Mouse (Mus musculus): Measurements from ENCODE around the gene Zmynd8.
"Not testable (repeated sequence)": the region's sequence is repeated elsewhere in the genome, so short reads cannot be mapped to it uniquely, and the experiment has no call there.

Zmynd8 gene

DNA sequence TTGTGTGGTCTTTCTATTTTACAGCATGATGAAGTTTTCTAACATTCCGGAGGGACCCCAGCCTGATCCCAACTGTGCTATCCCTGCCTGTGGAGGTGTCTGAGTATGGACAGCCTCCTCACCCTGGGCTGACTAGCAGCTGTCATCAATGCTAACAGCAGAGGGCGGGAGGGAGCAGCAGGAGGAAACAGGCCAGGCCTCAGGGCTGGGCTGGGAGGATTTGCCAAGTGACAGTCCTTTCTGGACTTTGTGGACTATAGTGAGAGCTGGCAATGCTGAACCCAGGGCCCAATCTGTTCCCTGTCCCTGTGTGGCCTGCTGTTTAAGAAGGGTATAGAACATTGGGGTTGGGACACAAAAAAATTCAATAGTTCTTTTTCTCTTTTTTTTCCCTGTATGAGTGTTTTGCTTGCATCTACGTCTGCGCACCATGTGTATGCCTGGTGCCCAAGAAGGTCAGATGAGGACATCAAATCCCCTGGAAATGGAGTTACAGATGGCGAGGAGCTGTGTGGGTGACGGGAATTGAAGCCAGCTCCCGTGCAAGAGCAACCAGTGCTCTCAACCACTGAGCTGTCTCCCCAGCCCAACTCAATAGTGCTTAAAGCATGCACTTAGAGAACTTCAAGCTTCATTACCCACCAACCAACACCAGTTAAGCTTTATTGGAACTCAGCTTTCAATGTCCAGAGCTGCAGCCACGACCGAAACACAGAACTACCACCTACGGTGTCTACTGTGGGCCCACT lies 72.7 kb downstream of the Zmynd8 start:
- peak; percentile 62 for DNase-seq

DNA sequence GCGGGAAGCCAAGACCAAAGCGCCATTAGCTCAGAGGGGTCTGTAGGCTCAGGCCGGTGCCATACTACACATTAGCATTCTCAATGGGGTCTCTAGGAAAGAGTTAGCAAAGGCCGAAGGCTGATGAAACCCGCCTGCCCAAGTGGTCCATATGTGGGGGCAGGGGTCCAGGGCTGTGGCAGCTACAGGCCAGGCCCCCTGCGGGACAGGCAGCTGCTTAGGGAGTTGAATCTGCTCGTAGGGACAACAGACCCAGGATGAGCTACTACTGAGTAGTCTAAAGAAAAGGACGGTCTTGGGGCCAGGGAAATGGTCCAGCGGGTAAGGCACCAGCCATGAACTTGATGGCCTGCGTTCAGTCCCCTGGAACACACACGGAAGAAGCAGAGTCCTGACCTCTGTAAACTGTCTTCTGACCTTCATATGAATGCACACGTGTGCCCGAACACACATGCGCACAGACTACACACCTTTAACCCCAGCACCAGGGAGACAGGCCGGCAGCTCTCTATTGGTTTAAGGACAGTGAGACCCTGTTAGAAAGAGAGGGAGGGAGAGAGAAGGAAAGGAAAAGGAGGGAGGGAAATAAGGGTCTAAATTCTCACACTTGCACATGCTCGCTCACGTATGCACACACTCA lies 73.4 kb downstream of the Zmynd8 start:
- no peak for DNase-seq

DNA sequence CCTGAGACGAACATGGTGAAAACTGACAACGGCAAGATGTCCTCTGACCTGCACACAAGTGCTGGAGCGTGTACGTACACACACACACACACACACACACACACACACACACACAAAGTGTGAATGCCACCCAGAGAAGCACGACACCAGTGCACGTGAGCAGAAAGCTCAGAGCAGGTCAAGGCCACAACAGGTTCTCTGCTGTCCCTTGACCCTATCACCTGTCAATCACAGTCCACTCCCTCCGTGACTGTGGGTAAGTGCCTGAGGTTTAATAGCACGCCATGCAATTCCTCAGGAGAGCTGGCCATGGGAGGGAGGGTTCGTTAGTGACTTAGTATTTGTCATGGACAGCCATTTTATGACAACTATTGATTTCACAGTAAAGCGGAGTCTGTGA lies 74.0 kb downstream of the Zmynd8 start:
- DNase-seq, result no peak

DNA sequence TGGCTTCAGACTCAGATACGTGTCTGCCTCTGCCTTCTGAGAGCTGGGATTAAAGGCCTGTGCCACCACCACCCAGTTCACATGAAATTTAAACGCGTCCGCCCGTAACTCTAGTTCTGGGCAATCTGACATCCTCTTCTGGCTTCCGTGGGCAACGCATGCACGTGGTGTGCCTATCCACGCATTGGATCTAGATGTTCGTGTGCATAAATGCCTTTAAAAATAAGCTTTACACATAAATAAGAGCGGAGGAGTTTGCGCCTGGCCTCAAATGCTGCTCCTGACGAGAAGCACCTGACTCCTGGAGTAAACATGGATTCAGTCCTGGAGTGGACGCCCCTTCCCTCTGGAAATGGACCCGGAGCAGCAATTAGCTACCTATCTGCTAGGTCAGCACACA lies 76.3 kb downstream of the Zmynd8 start:
- no peak for DNase-seq

DNA sequence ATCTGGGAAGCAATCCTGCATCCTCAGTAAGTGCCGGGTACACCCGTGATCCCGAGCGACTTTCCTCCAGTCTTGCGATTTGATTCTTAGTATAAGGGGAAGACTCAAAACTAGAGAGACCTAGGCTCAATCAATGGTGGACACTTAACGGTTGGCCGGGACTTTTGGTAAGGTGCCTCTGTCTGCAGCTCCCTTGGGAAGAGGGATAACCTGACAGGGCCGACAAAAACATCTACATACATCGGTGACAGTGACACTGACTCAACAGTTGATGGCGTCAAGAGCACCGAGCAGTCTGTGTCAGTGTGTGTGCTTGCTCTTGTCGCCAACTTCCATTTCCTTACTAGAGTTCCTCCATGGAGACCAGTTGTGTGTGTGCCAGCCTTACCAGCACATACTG lies 77.1 kb downstream of the Zmynd8 start:
- no peak for DNase-seq

DNA sequence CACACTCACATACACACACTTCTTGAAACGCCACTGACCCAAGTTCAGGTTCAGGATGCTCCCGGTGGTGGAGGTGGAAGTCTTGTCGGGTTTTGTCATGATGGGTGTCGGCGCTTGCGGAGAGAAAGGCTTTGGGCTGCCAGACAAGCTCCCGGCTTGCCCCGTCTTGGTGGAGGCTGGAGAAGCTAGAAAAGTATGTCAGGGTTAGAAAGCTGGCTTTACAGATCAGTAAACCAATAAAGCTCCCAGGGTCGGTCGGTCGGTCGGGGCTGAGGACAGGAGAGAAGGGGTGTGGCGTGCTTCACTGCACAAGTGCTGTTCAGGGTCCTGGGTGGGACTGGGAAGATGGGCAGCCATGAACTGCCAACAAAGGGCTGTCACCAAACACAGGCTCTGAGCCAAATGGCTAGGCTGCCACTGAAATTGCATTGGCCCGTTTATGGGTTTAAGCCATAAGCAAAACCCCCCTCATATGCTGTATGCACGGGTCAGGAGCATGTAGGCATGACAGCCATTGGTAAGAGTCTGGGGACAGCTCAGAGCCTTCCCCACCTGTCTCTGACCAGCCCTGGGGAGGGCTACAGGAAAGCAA lies 78.2 kb downstream of the Zmynd8 start:
- DNase-seq, result no peak

DNA sequence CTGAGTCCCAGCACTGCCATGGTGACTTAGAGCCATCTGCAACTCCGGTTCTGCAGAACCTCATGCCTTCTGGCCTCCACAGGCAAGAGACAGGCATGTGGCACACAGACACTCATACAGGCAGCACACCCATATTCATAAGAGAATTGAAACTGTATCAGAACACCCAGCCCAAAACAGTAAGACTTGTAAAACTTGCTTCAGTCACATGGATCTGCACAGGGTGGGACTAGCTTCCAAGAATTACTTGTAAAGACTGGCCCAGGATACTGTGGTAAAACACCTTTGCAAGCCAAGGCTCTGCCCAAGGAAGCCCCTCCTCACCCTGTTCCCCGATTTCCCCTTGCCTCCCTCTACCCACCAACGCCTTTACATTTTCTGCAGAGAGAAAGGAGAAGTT lies 78.7 kb downstream of the Zmynd8 start:
- no peak for DNase-seq

DNA sequence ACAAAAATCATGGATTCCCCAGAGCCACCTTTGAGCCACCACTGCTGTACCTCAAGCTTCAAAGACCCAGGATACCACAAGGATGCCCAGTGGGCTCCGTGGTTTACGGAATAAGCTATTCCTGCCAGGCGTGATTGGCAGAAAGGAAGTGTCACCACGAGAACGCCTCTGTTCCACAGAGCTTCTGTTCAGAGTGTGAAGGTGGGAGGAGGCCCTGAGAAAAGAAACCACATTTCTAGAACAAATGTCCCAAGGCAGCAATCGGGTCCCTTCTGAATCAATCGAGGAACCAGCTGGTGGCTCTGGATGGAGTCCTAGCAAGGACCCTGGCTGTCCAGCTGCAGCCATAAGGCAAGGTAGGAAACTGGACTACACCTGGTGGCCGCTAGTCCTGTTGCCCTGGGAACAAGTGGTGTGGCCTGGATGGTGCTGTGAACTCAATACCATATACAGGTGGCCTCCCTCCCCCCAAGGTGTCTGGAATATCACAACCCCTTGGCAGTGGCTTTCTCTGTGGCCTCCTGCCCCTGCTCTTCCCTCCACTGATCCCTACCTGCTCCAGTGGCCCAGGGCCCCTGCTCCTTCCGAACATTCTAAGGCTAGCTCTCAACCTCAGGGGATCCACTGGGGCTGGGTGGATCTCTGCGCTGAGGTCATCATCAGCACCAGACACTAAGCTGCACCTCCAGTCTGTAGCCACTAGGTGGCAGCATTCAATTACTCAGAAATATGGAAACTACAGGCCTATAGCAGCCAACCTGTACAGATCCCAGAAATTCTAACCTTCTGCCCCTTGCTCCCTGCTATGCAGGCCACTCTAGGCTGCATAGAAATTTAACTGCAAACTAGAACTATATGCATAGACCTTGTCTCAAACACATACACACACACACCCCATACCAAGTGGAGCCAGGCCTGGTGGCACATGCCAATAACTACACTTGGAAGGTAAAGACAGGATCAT lies 79.5 kb downstream of the Zmynd8 start:
- DNase-seq, result peak; percentile 56

DNA sequence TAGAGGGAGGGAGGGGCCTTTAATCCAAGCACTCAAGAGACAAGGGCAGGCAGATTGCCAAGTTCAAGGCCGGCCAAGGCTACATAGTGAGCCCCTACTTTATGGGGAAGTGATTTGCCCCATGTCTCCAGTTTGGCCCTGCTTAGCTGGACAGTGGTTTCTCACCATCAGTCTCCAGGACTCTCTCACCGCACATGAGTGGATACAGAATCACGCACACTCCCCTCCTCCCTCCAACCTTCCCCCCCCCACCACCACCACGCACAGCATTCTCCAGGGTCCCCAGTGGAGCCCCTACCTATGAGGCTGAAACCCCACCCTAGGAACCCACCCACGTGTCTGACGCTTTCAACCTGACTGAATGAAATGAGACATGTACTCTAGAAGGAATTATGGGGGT lies 80.2 kb downstream of the Zmynd8 start:
- DNase-seq, result no peak

DNA sequence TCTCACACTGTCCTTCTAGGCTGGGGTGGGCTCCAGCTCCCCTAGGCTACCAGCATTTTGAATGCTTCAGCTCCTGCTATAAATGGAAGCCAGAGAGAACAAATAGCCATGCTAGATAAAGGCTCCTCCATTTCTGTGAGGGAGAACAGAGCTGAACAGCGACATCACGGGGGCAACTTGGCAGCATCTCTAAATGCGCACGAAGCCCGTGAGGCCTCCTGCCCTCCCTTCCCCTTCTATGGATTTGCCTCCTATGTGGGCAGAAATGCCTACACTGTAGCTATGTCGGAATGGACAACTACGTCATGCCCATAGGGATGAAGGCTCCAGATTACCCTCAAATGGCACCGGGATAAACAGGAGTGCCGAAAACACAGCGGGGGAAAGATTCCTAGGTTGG lies 81.4 kb downstream of the Zmynd8 start:
- no peak for DNase-seq

DNA sequence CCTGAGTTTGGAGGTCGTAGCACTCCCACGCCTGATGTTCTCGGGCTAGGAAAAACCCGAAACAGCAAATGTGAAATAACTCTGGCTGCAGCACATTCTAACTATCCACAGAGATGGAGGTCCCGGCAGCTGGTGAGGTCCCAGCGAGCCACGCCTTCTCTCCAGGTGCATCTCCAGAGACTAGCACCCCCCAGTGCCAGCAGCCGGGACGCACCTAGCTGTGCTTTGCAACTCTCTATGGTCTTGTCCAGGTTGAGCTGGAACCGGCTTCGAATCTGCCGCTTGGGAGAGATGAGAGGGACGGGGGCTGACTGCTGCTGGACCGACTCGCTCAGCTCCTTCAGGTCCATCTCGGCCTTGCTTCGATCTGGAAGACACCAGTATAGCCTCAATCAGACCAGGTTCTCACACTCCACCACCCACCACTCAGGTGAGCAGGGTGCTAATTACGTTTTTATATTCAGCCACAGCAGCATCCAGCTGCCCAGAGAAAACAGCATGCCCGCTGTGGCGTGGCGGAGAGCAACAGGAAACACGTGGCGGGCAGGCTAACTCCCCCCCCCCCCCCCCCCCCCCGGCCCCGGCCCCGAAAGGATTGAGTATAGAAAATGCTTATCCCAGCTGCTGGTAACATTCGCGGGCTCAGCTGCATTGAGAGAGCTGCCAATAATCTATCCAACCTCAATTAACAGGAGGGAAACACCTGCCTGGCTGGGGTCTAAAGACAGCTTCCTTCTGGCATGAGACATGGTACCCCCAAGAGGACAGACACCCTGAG lies 83.5 kb downstream of the Zmynd8 start:
- DNase-seq, result no peak

DNA sequence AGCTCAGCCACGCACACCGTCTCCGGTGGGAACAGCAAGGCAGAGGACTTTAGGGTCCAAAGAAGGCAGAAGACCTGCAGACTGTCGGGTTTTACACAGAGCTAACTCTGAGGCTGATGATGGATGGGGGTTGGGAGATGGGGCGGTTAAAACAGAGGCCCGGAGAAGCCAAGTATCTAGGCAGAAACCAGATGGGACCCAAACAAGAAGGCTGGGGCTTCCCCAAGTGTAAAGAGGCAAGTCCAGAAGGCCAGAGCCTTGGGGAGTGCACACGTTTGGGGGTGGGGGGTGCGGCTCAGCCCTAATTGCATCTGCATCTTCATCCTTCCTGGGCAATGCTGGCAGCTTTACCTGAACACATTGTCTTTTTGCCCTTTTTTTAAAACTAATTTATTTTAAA lies 85.9 kb downstream of the Zmynd8 start:
- DNase-seq, result no peak

DNA sequence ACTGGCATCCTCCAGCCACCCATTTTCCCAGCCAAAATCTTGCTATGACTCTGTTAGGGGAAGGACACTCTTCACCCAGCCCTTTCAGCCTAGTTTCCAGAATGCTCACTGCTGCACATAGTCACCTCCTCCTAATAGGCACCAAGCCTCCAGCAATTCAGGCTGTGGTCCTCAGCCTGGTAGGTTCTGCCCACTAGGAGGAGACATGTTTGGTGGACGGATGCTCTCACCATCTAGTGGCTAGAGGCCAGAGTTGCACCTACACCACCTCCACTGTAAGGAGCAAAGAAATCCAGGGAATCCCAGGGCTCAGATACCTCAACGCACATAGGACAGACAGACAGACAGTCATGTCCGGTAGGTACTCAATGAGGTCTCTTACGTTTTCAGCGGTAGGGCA lies 87.3 kb downstream of the Zmynd8 start:
- peak; percentile 64 for DNase-seq

DNA sequence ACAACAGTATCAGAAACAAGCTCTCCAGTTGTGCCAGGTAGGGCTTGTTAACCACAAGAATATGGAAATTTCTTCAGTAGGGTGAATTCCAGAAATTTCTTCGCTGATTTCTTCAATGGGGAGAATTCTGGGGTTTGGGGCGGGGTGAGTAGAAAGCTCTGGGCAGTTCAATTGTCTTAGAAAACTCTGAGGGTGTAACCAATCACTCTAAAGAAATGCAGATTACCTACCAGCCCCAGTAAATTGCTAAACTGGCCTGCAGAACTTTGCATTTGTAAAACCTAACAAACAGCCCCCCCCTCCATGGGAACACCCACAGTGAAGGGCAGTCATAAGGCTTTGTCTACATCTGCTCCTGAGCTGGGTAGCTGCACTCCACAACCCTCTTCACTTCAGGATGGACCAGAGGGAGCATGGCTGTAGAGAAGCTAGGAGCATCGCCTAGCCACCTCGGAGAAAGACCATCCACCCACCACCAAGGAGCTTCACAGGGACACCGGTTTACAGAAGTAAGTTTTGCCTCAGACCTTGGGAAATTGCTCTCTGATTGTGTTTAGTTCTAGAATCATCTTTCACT lies 88.8 kb downstream of the Zmynd8 start:
- no peak for DNase-seq

DNA sequence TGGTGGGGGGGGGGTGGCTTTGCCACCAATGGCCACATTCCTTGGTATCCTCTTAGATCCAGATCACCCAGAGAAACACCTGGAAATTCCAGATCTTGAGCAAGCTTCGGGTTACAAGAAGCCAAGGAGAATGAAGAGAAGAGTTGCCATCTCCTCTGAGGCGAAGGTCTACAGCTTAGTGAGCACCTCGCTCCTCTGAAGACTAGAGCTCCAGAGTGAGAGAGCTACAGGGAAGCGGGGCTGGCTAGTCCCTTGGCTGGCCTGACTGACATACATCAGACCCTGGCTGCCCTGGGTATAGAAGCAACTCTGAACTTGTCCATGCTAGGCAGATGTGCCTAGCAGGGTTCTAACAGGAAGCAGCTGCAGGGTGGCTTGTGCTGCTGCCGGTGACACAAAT lies 89.7 kb downstream of the Zmynd8 start:
- DNase-seq, result no peak

DNA sequence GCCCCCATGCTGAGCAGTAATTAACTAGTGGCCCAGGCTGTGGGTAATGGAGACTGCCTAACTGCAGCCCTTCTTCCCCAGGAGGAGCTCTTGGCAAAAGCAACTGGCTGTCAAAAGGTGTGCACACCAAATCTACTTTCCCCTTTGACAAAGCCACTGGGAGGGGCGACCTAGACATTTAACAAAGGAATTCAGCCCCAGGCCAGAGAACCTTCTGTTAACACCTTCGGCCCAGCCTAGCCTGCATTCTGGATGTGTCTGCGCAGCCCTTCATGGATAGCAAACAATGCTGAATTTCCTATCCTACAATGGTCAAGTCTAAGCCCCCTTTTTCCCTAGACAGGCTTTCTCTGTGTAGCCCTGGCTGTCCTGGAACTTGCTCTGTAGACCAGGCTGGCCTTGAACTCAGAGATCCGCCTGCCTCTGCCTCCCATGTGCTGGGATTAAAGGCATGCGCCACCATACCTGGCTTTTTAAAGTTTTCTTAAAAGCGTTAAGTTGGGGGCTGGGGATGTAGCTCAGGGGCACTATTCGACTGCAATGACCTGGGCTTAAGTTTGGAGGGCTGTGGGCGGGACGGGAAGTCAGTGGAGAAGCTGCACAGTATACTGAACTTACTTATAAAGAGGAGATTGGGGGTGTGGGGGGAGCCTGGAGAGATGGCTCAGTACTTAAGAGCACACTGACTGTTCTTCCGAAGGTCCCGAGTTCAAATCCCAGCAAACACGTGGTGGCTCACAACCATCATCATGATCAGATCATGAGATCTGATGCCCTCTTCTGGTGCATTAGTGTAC lies 90.4 kb downstream of the Zmynd8 start:
- DNase-seq, result no peak

DNA sequence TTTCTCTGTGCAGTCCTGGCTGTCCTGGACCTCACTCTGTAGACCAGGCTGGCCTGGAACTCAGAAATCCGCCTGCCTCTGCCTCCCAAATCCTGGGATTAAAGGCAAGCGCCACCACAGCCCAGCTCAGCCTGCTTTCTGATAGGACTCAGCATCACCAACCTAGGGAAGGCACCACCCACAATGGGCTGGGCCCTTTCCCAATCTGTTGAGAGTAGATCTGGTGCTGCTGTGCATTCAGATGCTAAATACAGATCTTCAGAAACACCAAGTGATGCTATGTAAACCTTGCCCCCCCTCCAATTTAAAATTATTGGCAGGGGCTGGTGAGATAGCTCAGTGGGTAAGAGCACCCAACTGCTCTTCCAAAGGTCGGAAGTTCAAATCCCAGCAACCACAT lies 98.6 kb downstream of the Zmynd8 start:
- not testable (repeated sequence) for DNase-seq

DNA sequence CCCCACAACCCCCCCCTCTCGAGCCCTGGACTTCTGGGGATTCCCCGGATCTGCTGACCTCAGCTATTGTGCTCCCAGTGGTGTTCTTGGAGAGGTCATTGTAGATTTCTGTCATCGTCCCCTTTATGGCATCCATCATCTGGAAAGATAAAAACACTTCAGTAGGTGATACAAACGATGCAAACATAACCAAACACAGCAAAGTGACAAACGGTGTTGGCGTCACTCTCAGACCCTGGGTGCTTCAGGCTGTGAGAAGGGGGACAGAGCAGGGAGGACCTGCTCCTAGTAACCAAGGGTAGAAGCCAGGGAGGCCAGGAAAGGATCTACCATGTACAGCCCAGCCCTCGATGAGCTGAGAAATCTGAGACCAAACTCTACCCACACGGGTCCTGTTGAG lies 100.9 kb downstream of the Zmynd8 start:
- DNase-seq, result no peak

DNA sequence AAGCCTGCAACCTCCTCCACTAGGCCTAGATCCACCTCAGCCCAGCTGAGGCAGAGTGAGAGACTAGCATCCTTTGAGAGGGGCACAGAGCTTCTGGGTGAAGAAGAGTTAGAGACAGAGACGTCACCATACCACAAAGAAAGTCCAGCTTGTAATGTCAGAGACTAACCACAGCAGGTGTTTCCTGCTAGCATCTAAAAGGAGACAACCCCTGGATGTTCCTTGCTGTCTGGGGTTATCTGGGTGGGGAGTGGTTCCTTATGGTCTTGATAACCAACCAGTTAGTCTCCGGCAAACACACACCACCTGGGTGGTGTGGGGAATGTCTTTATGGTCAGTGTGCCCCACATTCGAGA lies 105.6 kb downstream of the Zmynd8 start:
- DNase-seq, result peak; percentile 34

DNA sequence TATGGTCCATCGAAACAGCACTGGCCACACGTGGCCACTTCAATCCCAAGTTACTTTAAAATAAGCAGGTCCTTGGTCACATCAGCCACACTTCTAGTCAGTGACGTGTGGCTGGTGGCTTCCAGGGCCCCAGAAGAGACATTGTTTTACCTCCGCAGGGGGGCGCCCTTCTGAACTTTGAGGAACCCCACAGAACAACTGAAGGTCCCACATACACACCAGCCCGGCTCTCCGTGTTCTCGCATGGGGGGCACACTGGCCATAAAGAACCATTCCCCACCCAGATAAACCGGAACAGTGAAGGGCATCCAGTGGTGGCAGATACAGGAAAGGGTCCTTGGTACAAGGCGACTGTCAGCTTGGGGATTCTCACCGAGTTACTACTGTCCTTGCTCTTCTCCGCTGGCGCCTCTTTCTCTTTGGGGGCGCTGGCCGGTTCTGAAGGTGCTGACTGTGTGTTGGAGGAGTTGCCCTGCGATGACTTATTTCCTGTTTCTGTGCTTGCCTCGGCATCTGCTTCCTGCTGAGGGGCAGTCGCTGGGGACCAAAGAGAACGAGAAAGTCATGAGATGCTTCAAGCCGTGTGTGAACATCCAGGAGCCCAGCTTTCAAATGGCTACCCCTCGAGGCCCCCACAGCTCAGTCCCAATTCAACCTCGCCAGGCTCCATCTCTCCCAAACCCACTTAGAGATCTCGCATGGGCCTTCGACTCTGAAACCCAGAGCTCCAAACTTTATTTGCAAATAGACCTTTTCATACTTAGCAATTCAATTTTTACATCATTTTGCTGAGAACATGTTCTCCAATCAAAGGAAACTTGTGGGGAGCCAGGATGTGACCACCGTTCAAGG lies 106.2 kb downstream of the Zmynd8 start:
- DNase-seq, result peak; percentile 58

Data from thymus, postnatal 25 days (tissue).